Mouse (Mus musculus): ENCODE results near the gene Tcea3. TPM values are rescaled to one million over a fixed set of nuclear protein-coding genes. Genes with fewer than 3 reads are reported as not detected.
A peak's percentile ranks its signal among the peaks of the same experiment; 100 is the strongest.

Tcea3 gene
- polyA plus RNA-seq, 1 experiment from 2014 or later: 23.6 TPM

DNA sequence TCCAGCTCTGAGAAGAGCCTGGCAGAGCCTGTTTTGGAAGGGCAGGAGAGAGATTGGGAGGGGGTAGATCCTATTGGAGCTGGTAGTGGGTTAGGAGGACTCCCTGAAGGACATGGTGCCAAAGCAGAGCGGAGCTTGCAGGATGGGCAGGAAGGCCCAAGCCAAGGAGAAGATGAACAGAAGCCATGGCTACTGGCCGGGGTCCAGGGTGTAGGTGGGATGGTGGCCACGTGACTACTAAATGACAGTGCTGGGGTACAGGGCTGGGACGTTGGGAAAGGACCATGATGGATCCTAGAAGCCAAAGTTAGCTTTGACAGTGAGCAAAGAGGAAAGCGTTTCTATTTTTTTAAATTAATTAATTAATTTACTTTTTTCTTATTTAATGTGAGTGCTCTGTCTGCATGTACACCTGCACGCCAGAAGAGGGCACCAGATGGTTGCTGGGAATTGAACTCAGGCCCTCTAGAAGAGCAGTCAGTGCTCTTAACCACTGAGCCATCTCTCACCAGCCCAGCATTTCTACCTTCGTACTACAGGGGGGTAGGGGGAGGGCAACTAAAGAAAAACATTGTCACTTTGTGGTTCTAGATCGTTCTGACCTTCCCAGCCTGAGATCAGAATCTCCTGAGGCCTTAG lies 5.3 kb upstream of the Tcea3 start:
- Histone ChIP-seq H3K9ac (ENCODE audit: low read depth, low read length) (no peak overlapping the region), H3K9me3 (ENCODE audit: control insufficient read depth) (no peaks in the 10 kb centered on the region), H3K4me1 (replicated peaks; ENCODE audit: control insufficient read depth, insufficient read depth, low read length) (no peaks in the 10 kb centered on the region), H3K4me3 (ENCODE audit: low read depth, low read length) (no peak overlapping the region), H3K4me2 (replicated peaks; ENCODE audit: low read depth) (no peak overlapping the region), H3K27ac (ENCODE audit: low read depth, low read length) (no peak overlapping the region), H3K36me3 (ENCODE audit: control insufficient read depth, insufficient read depth) (no peaks in the 10 kb centered on the region; the same call in 1 of the 2 replicates), H3K27me3 (replicated peaks; ENCODE audit: control insufficient read depth, insufficient read depth, low read length) (peaks cover under 1% of the 10 kb centered on the region; the same call in 1 of the 2 replicates)
- peak; percentile 73 for TF ChIP-seq CTCF (IDR thresholded peaks at IDR 0.05; ENCODE audit: low read depth)
- no peak for ATAC-seq
- WGBS: 52% methylated on average over 8 of the region's 8 CpGs

DNA sequence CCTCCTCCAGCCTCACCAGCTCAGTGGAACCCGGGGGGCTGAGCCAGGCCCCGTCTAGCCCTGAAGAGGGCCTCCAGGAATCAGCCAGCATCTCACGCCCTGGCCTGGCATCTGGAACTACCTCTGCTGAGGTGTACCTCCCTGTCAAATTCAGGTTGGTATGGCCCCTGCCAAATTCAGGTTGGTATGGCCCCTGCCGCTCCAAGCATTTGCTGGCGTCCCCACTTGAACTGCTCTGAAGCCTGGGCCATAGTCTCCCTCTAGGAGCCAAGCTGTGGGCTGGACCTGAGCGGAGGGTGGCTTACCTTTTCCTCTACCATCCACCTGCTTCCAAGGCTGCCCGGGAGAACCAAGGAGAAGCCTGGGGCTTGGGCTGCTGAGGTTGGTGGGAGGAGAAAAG lies 4.8 kb upstream of the Tcea3 start:
- no peak overlapping the region for H3K4me3 ChIP-seq (ENCODE audit: low read depth, low read length)
- H3K36me3 ChIP-seq (ENCODE audit: control insufficient read depth, insufficient read depth): no peaks in the 10 kb centered on the region; the same call in 1 of the 2 replicates
- peaks cover 6% of the 10 kb centered on the region; the same call in 1 of the 2 replicates for H3K27me3 ChIP-seq (replicated peaks; ENCODE audit: control insufficient read depth, insufficient read depth, low read length)
- no peak overlapping the region for H3K4me2 ChIP-seq (replicated peaks; ENCODE audit: low read depth)
- no peaks in the 10 kb centered on the region for H3K9me3 ChIP-seq (ENCODE audit: control insufficient read depth)
- no peak overlapping the region for H3K9ac ChIP-seq (ENCODE audit: low read depth, low read length)
- no peak for ATAC-seq
- no peak for TF ChIP-seq CTCF (IDR thresholded peaks at IDR 0.05; ENCODE audit: low read depth)
- H3K4me1 ChIP-seq (replicated peaks; ENCODE audit: control insufficient read depth, insufficient read depth, low read length): 0 out of 2 replicates have a peak, but pooled peaks cover 1% of the 10 kb centered on the region
- 85% methylated on average over 7 of the region's 7 CpGs for WGBS
- H3K27ac ChIP-seq (ENCODE audit: low read depth, low read length): no peak overlapping the region

DNA sequence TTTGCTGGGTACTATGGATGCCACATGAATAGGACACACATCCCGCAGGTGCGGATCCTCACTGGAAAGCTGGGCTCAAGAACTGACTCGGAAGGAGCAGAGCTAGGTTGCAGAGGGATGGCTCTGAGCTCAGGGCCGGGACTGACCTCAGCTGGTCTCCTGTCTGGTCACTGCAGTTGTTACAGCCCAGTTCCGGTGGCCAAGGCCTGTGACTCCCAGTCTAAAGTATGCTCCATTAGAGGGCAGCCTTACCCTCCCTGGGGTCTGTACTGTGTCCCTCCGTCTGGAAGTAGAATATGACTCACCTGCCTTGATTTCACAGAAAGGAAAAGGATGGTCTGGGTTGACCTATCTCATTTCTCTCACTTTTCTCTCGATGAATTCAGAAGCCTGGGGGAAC lies 3.3 kb upstream of the Tcea3 start:
- Histone ChIP-seq H3K9ac (ENCODE audit: low read depth, low read length) (no peak overlapping the region), H3K36me3 (ENCODE audit: control insufficient read depth, insufficient read depth) (no peaks in the 10 kb centered on the region; the same call in 1 of the 2 replicates), H3K9me3 (ENCODE audit: control insufficient read depth) (no peaks in the 10 kb centered on the region), H3K4me1 (replicated peaks; ENCODE audit: control insufficient read depth, insufficient read depth, low read length) (peaks cover 7% of the 10 kb centered on the region; the same call in 1 of the 2 replicates), H3K4me2 (replicated peaks; ENCODE audit: low read depth) (no peak overlapping the region), H3K27ac (ENCODE audit: low read depth, low read length) (no peak overlapping the region), H3K27me3 (replicated peaks; ENCODE audit: control insufficient read depth, insufficient read depth, low read length) (peaks cover 6% of the 10 kb centered on the region; the same call in 1 of the 2 replicates), H3K4me3 (ENCODE audit: low read depth, low read length) (no peak overlapping the region)
- 72% methylated on average over 7 of the region's 7 CpGs for WGBS
- TF ChIP-seq CTCF (IDR thresholded peaks at IDR 0.05; ENCODE audit: low read depth): no peak
- ATAC-seq: no peak

DNA sequence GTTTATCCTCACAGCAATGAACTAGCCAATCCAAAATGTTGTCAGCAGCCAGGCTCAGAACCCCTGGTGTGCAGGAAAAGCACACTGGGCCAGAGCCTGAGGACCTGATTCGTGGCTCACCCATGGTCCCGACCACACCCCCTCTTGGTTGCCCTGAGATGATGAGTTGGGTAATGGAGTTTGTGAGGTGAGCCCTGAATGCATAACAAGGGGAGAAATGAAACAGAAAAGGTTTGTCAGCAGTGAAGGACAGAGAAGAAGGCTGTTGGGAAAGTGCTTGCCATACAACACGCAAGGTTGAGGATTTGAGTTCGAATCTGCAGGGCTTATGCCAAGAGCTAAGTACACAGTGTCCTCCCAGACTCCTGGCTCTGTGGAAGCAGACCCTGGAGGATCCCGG lies 1.8 kb upstream of the Tcea3 start:
- H3K4me2 ChIP-seq (replicated peaks; ENCODE audit: low read depth): no peak overlapping the region
- no peaks in the 10 kb centered on the region for H3K9me3 ChIP-seq (ENCODE audit: control insufficient read depth)
- H3K4me1 ChIP-seq (replicated peaks; ENCODE audit: control insufficient read depth, insufficient read depth, low read length): peaks cover 10% of the 10 kb centered on the region; the same call in 1 of the 2 replicates
- TF ChIP-seq CTCF (IDR thresholded peaks at IDR 0.05; ENCODE audit: low read depth): no peak
- 61% methylated on average over 5 of the region's 5 CpGs for WGBS
- H3K27ac ChIP-seq (ENCODE audit: low read depth, low read length): no peak overlapping the region
- H3K36me3 ChIP-seq (ENCODE audit: control insufficient read depth, insufficient read depth): no peaks in the 10 kb centered on the region; the same call in 1 of the 2 replicates
- no peak overlapping the region for H3K4me3 ChIP-seq (ENCODE audit: low read depth, low read length)
- ATAC-seq: no peak
- no peak overlapping the region for H3K9ac ChIP-seq (ENCODE audit: low read depth, low read length)
- peaks cover 6% of the 10 kb centered on the region; the same call in 1 of the 2 replicates for H3K27me3 ChIP-seq (replicated peaks; ENCODE audit: control insufficient read depth, insufficient read depth, low read length)

DNA sequence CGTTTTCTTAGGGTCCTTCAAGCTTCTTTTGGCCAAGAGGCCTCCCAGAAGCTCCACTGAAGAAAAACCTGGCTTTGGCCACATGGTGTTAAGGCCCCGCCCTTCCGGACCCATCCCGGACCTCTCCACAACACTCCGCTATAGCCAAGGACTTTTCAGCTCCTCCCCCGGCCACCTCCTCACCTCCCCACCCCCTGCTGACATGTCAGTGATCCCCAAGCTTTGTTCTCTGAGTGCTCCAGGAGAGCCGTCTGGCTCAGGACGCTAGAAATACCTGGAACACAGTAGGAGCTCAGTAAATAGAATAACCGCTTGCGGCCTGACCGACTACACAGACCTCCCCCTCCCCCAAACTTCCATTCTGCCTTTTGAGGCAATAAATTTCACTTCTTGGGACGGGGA lies 960 bp upstream of the Tcea3 start:
- WGBS: 13% methylated on average over 12 of the region's 12 CpGs
- peak overlapping the region; percentile 4; the same call in 1 of the 2 replicates for H3K4me2 ChIP-seq (replicated peaks; ENCODE audit: low read depth)
- H3K36me3 ChIP-seq (ENCODE audit: control insufficient read depth, insufficient read depth): no peaks in the 10 kb centered on the region; the same call in 1 of the 2 replicates
- no peak overlapping the region for H3K27ac ChIP-seq (ENCODE audit: low read depth, low read length)
- no peak for ATAC-seq
- no peak overlapping the region for H3K9ac ChIP-seq (ENCODE audit: low read depth, low read length)
- TF ChIP-seq CTCF (IDR thresholded peaks at IDR 0.05; ENCODE audit: low read depth): no peak
- peaks cover 6% of the 10 kb centered on the region; the same call in 1 of the 2 replicates for H3K27me3 ChIP-seq (replicated peaks; ENCODE audit: control insufficient read depth, insufficient read depth, low read length)
- H3K4me3 ChIP-seq (ENCODE audit: low read depth, low read length): no peak overlapping the region
- peaks cover 10% of the 10 kb centered on the region; the same call in 1 of the 2 replicates for H3K4me1 ChIP-seq (replicated peaks; ENCODE audit: control insufficient read depth, insufficient read depth, low read length)
- no peaks in the 10 kb centered on the region for H3K9me3 ChIP-seq (ENCODE audit: control insufficient read depth)

DNA sequence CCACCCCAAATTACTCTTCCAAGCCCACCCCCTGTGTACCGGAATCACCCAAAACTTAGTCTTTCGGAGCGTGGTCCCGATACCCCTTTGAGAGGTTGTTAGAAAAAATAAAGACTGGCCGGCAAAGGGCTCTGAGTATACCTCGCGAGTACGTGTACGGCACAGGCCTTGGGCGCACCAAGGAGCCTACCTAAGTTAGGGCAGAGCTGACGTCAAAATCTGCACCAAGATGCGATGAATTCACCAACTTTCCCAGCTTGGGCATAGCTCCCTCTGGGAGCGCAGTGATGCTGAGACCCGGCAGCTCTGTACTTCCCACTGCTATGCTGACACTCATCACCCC lies 172 bp upstream of the Tcea3 start:
- Histone ChIP-seq H3K9ac (ENCODE audit: low read depth, low read length) (peak overlapping the region; percentile 51; the same call in 1 of the 2 replicates), H3K4me2 (replicated peaks; ENCODE audit: low read depth) (peak overlapping the region; percentile 99), H3K4me3 (ENCODE audit: low read depth, low read length) (peak overlapping the region; percentile 50), H3K36me3 (ENCODE audit: control insufficient read depth, insufficient read depth) (no peaks in the 10 kb centered on the region; the same call in 1 of the 2 replicates), H3K27me3 (replicated peaks; ENCODE audit: control insufficient read depth, insufficient read depth, low read length) (peaks cover 6% of the 10 kb centered on the region; the same call in 1 of the 2 replicates), H3K9me3 (ENCODE audit: control insufficient read depth) (no peaks in the 10 kb centered on the region), H3K4me1 (replicated peaks; ENCODE audit: control insufficient read depth, insufficient read depth, low read length) (peaks cover 10% of the 10 kb centered on the region; the same call in 1 of the 2 replicates), H3K27ac (ENCODE audit: low read depth, low read length) (no peak overlapping the region)
- ATAC-seq: no peak
- TF ChIP-seq CTCF (IDR thresholded peaks at IDR 0.05; ENCODE audit: low read depth): 0 out of 2 replicates have a peak, but pooled peaks have one; percentile 5
- 15% methylated on average over 14 of the region's 14 CpGs for WGBS
